Mouse (Mus musculus) heart, embryonic 11.5 days (tissue): ENCODE data around the gene Slc2a10. TPM values are rescaled to one million over a fixed set of nuclear protein-coding genes. Genes with fewer than 3 reads are reported as not detected.

ENCODE experiments used
- ATAC-seq: fragments of 200-750 bp; cut with Nextera tagmentation; replicated peaks from 2 replicates; pipeline ENCODE4 v1.8.0; 2017; ENCODE audit warnings: moderate library complexity; ENCODE audit not compliant: insufficient number of reproducible peaks, low FRiP score, low TSS enrichment
- H3K27ac ChIP-seq: fragments of 300-500 bp; sonication (generic); 2 replicates; pipeline ENCODE4 v1.5.1; 2014; ENCODE audit warnings: mild to moderate bottlenecking, low read depth, low read length
- H3K27me3 ChIP-seq: fragments of 300-500 bp; sonication (generic); 2 replicates; pipeline ENCODE4 v1.6.1; 2014; ENCODE audit warnings: mild to moderate bottlenecking, low read length, mixed read lengths; ENCODE audit not compliant: control insufficient read depth, insufficient read depth
- H3K36me3 ChIP-seq: fragments of 300-500 bp; sonication (generic); 2 replicates; pipeline ENCODE4 v1.6.1; 2014; ENCODE audit warnings: mild to moderate bottlenecking, low read length, moderate library complexity, mixed read lengths; ENCODE audit not compliant: control insufficient read depth, insufficient read depth
- H3K4me1 ChIP-seq: fragments of 300-500 bp; sonication (generic); 2 replicates; pipeline ENCODE4 v1.6.1; 2014; ENCODE audit warnings: low read length; ENCODE audit not compliant: control insufficient read depth, insufficient read depth
- H3K4me2 ChIP-seq: fragments of 300-500 bp; sonication (generic); 2 replicates; pipeline ENCODE4 v1.6.1; 2014; ENCODE audit warnings: mild to moderate bottlenecking, moderate library complexity
- H3K4me3 ChIP-seq: fragments of 300-500 bp; sonication (generic); 2 replicates; pipeline ENCODE4 v1.5.1; 2014; ENCODE audit warnings: low read depth, low read length
- H3K9ac ChIP-seq: fragments of 300-500 bp; sonication (generic); 2 replicates; pipeline ENCODE4 v1.6.1; 2014; ENCODE audit warnings: mild to moderate bottlenecking, low read depth, low read length, moderate library complexity
- H3K9me3 ChIP-seq: fragments of 300-500 bp; sonication (generic); replicated peaks from 2 replicates; pipeline ENCODE4 v1.6.1; 2016; ENCODE audit warnings: low read length; ENCODE audit not compliant: control insufficient read depth
- WGBS: fragments of 180-500 bp; shearing (Covaris S2); extraction: QIAGEN DNeasy Blood & Tissue Kit; methylation state at CpG from one replicate; pipeline ENCODE4 v1.1.7; 2014; ENCODE audit not compliant: insufficient replicate concordance; 5-methylcytosine and 5-hydroxymethylcytosine counted together
- polyA plus RNA-seq: library from polyadenylated mRNA; unstranded; fragments of >200 nt; fragmentation: Nextera tagmentation; extraction: Ambion mirVana; gene quantifications from 2 replicates; pipeline ENCODE4 v1.2.1, GENCODE M21; 2014

Slc2a10 gene
- polyA plus RNA-seq, 1 experiment from 2014 or later, result 2.6 TPM

- H3K4me3 ChIP-seq, result no peak overlapping the region
- no peak overlapping the region for H3K9ac ChIP-seq
- no peak overlapping the region for H3K4me2 ChIP-seq
- H3K4me1 ChIP-seq, result no peaks in the 10 kb centered on the region
- H3K27ac ChIP-seq, result no peak overlapping the region
- WGBS, result 59% methylated on average over 6 of the region's 6 CpGs
- no peaks in the 10 kb centered on the region for H3K9me3 ChIP-seq
- ATAC-seq, result no peak
- no peaks in the 10 kb centered on the region for H3K36me3 ChIP-seq
- peaks cover 17% of the 10 kb centered on the region for H3K27me3 ChIP-seq
These were observed 65.3 kb downstream of the Slc2a10 start for GRCm38 (mm10) chr2:165568911-165569310.

Other genes with a start within 250 kb of the Slc2a10 start
- 32.4 and 38.9 TPM in 2 replicates for gene Slc35c2, start 215.9 kb upstream of the Slc2a10 start, polyA plus RNA-seq
- 50.6 and 59.5 TPM in 2 replicates for gene Elmo2, start 177.3 kb upstream of the Slc2a10 start, polyA plus RNA-seq
- gene Zfp663, start 135.1 kb upstream of the Slc2a10 start, polyA plus RNA-seq, result 0.28 and 0.69 TPM in 2 replicates
- gene Zfp334, start 115.5 kb upstream of the Slc2a10 start, polyA plus RNA-seq, result 9.2 and 10.7 TPM in 2 replicates
- 0.06 TPM in 1 of 2 replicates, not detected in the other for gene Ocstamp, start 103.4 kb upstream of the Slc2a10 start, polyA plus RNA-seq
- gene Slc13a3, start 30.6 kb upstream of the Slc2a10 start, polyA plus RNA-seq, result 0.29 and 0.61 TPM in 2 replicates
- gene Trp53rka, start 10.5 kb upstream of the Slc2a10 start, polyA plus RNA-seq, result 24.8 and 28.1 TPM in 2 replicates
- 0.72 and 1.8 TPM in 2 replicates for gene Eya2, start 91.2 kb downstream of the Slc2a10 start, polyA plus RNA-seq